Mouse (Mus musculus) lung, postnatal 0 days (tissue): ENCODE measurements around the gene Ssu2. TPM values are rescaled to one million over a fixed set of nuclear protein-coding genes. Genes with fewer than 3 reads are reported as not detected.

Experiments
- ATAC-seq: fragments of 200-750 bp; cut with Nextera tagmentation; 2 replicates; pipeline ENCODE4 v1.8.0; 2017; ENCODE audit warnings: moderate library complexity
- DNase-seq: peaks from one replicate; pipeline ENCODE4 v3.0.0-alpha.2; 2016; ENCODE audit warnings: low spot score
- H3K27ac ChIP-seq: fragments of 300-500 bp; sonication (generic); 2 replicates; pipeline ENCODE4 v1.5.1; 2014; ENCODE audit warnings: antibody characterized with exemption, mild to moderate bottlenecking, low read length, mixed read lengths
- H3K27me3 ChIP-seq: fragments of 300-500 bp; sonication (generic); replicated peaks from 2 replicates; pipeline ENCODE4 v1.6.1; 2014; ENCODE audit warnings: low read length, mixed read lengths; ENCODE audit not compliant: insufficient read depth
- H3K36me3 ChIP-seq: fragments of 300-500 bp; sonication (generic); 2 replicates; pipeline ENCODE4 v1.6.1; 2014; ENCODE audit warnings: low read length, mixed read lengths; ENCODE audit not compliant: insufficient read depth
- H3K4me1 ChIP-seq: fragments of 300-500 bp; sonication (generic); 2 replicates; pipeline ENCODE4 v1.6.1; 2014; ENCODE audit warnings: antibody characterized with exemption, low read depth, low read length, mixed read lengths; ENCODE audit not compliant: insufficient read depth
- H3K4me2 ChIP-seq: fragments of 300-500 bp; sonication (generic); replicated peaks from 2 replicates; pipeline ENCODE4 v1.6.1; 2014; ENCODE audit warnings: low read depth, mild to moderate bottlenecking, low read length, moderate library complexity, mixed read lengths
- H3K4me3 ChIP-seq: fragments of 300-500 bp; sonication (generic); 2 replicates; pipeline ENCODE4 v1.5.1; 2014; ENCODE audit warnings: low read depth, low read length
- H3K9ac ChIP-seq: fragments of 300-500 bp; sonication (generic); replicated peaks from 2 replicates; pipeline ENCODE4 v1.6.1; 2014; ENCODE audit warnings: low read depth, mild to moderate bottlenecking
- H3K9me3 ChIP-seq: fragments of 300-500 bp; sonication (generic); 2 replicates; pipeline ENCODE4 v1.6.1; 2016; ENCODE audit warnings: low read length, mixed read lengths
- CTCF ChIP-seq: IDR thresholded peaks from 2 replicates; pipeline ENCODE4 v1.5.1; 2016; ENCODE audit warnings: antibody characterized with exemption, mild to moderate bottlenecking
- EP300 ChIP-seq: IDR thresholded peaks from 2 replicates; pipeline ENCODE4 v1.6.1; 2016; ENCODE audit warnings: antibody characterized with exemption, mild to moderate bottlenecking, control low read depth
- WGBS: fragments of 180-500 bp; shearing (Covaris S2); extraction: QIAGEN DNeasy Blood & Tissue Kit; methylation state at CpG from one replicate; pipeline ENCODE4 v1.1.7; 2014; 5-methylcytosine and 5-hydroxymethylcytosine counted together
- polyA plus RNA-seq: library from polyadenylated mRNA; unstranded; fragments of >200 nt; fragmentation: Nextera tagmentation; extraction: Ambion mirVana; gene quantifications from 2 replicates; pipeline ENCODE4 v1.2.1, GENCODE M21; 2015

Ssu2 gene
- polyA plus RNA-seq, 1 experiment from 2014 or later: 4.5 TPM

DNA sequence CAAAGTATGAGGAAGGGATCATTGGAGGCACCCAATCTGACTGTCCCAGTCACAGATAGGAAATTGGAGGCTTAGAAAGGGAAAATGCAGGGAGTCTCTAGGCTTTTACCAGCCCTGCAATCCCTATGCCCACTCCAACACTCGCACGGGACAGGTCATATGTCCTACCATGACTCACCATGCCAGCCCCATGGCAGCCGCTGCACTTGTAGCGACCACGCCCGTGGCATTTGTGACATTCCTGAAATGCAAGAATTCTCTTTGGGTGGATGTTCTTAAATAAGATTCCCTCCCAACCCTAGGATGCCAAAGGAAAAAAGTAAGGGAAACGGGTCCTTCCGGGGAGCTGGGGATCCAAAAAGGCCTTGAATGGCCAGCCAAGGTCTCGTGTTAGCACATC is 8.8 kb downstream of the Ssu2 start:
- TF ChIP-seq EP300: peak; percentile 81
- TF ChIP-seq CTCF: no peak
- Histone ChIP-seq H3K4me2 (no peak overlapping the region), H3K27ac (no peak overlapping the region), H3K36me3 (no peaks in the 10 kb centered on the region), H3K9me3 (no peaks in the 10 kb centered on the region), H3K4me3 (no peak overlapping the region), H3K9ac (no peak overlapping the region), H3K27me3 (no peaks in the 10 kb centered on the region), H3K4me1 (no peaks in the 10 kb centered on the region)
- DNase-seq (peak; percentile 47), ATAC-seq (peak; percentile 77)
- WGBS: 72% methylated on average over 9 of the region's 9 CpGs

DNA sequence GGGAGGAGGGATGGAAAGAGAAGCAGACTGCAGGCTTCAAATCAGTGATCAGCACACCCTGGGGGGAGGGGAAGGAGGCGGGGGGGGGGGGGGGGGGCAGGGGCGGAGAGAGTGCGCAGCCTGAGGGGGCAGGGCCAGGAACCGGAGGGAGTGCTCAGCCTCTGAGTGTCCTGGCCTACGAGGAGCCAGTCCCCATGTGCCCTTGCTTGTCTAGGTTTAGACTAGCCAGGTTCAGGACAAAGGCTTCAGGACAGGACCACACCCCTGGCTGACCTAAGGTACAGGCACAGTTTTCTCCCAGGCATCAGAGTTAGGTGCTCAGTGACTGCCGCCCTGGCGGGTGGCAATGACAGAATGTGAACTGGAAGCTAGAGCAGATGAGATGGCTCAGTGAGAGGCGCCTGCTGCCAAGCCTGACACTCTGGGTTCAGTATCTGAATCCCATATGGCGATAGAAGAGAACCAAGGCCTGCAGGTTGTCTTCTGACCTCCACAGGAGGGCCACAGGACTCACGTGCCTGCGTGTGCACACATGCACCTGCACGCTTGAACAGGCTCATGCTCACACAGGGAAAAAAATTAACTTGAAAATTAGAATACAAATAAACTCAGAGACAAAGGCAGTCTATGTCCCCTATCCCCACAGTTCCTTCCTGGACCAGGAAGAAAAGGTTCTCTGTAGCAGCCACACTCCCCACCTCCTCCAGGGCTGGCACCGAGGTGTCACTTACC is 12.0 kb downstream of the Ssu2 start:
- no peak overlapping the region for H3K4me3 ChIP-seq
- H3K36me3 ChIP-seq: no peaks in the 10 kb centered on the region
- no peaks in the 10 kb centered on the region for H3K9me3 ChIP-seq
- H3K4me1 ChIP-seq: no peaks in the 10 kb centered on the region
- H3K4me2 ChIP-seq: no peak overlapping the region
- whole genome bisulfite sequencing: 58% methylated on average over 10 of the region's 13 CpGs
- H3K9ac ChIP-seq: no peak overlapping the region
- no peaks in the 10 kb centered on the region for H3K27me3 ChIP-seq
- no peak for DNase-seq
- H3K27ac ChIP-seq: no peak overlapping the region
- TF ChIP-seq EP300 (no peak), CTCF (no peak)
- ATAC-seq: peak; percentile 21; the same call in 1 of the 2 replicates

DNA sequence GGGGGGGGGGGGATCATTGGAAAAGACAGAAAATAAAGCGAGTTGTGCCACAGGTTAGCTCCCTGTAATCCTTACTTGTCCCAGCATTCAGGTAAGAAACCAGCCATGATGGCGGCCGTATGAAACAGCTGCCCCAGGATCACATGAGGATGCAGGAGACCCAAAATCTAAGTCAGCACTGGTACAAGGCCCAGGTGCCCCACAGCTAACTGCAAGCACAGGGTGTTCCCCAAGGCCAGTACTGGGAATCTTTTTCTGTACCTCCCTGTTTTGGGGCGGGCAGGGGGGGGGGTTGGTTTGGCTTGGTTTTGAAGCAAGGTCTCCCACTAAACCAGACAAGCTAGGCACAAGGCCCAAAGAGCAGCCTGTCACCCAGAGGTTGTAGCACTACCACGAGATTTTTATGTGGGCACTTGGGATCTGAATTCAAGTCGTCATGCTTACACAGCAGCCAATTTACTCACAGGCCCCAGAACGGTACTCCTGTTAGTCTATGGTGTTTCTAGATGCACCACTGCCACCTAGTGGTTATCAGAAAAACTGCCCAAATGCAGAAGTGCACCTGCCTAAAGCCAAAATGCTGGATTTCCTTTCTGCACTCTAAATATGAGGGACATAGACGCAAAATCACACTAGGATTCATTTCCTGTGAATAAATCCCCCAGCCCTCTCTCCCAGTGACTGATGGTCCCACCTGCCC is 13.8 kb downstream of the Ssu2 start:
- Histone ChIP-seq H3K4me2 (no peak overlapping the region), H3K36me3 (no peaks in the 10 kb centered on the region), H3K27me3 (no peaks in the 10 kb centered on the region), H3K9ac (no peak overlapping the region), H3K4me1 (no peaks in the 10 kb centered on the region), H3K4me3 (no peak overlapping the region), H3K9me3 (no peaks in the 10 kb centered on the region), H3K27ac (no peak overlapping the region)
- peak; percentile 35; the same call in 1 of the 2 replicates for ATAC-seq
- TF ChIP-seq CTCF (peak; percentile 89), EP300 (no peak)
- peak; percentile 71 for DNase-seq
- 42% methylated on average over 8 of the region's 8 CpGs for WGBS

DNA sequence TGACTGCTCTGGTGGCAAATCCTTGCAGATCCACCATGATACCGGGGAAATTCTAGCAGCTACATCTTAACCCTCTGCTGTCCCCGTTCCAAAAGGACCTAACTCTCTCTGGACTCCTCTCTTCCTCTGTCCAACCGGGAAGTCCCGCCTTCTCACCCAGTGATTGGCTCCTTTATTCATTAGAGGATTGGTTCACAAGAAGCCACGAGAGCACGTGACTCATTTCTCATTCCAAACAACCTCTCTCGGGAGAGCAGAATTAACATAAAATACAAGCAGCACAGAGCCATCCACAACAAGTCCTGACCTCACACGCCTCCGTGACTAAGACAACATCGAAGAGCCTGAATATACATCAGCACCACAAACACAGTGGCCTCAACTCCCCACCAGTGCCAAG is 22.5 kb downstream of the Ssu2 start:
- no peak for DNase-seq

DNA sequence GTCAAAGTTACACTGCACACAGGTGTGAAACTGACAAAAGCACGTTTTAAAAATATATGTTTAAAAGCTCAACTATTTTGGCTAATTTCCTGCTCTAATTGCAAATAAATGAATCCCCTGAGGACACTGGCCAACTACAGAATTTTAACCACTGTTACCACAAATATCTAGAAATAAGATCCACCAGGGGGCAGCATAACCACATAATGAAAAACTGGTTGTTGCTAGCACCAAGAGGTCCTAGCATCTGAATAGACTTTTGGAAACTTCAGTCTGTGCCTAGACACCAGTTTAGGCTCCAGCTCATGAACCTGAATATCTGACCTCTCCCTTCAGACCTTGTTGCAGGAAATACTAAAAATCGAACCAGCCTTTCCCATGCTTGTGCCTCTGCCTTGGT is 23.2 kb downstream of the Ssu2 start:
- WGBS: 35% methylated on average over 2 of the region's 2 CpGs
- Histone ChIP-seq H3K27ac (no peak overlapping the region), H3K4me2 (no peak overlapping the region), H3K9me3 (no peaks in the 10 kb centered on the region), H3K4me3 (no peak overlapping the region), H3K4me1 (no peaks in the 10 kb centered on the region), H3K27me3 (no peaks in the 10 kb centered on the region), H3K36me3 (no peaks in the 10 kb centered on the region), H3K9ac (no peak overlapping the region)
- DNase-seq: peak; percentile 56
- no peak for ATAC-seq
- TF ChIP-seq CTCF (peak; percentile 67), EP300 (no peak)

More for the DNA sequence above, 22.5 kb downstream of the Ssu2 start:
- H3K4me3 ChIP-seq: no peak overlapping the region
- no peak overlapping the region for H3K4me2 ChIP-seq
- WGBS: 84% methylated on average over 10 of the region's 10 CpGs
- H3K9ac ChIP-seq: no peak overlapping the region
- no peaks in the 10 kb centered on the region for H3K9me3 ChIP-seq
- ATAC-seq: no peak
- no peaks in the 10 kb centered on the region for H3K36me3 ChIP-seq
- TF ChIP-seq EP300 (no peak), CTCF (no peak)
- no peak overlapping the region for H3K27ac ChIP-seq
- H3K27me3 ChIP-seq: no peaks in the 10 kb centered on the region
- H3K4me1 ChIP-seq: no peaks in the 10 kb centered on the region

DNA sequence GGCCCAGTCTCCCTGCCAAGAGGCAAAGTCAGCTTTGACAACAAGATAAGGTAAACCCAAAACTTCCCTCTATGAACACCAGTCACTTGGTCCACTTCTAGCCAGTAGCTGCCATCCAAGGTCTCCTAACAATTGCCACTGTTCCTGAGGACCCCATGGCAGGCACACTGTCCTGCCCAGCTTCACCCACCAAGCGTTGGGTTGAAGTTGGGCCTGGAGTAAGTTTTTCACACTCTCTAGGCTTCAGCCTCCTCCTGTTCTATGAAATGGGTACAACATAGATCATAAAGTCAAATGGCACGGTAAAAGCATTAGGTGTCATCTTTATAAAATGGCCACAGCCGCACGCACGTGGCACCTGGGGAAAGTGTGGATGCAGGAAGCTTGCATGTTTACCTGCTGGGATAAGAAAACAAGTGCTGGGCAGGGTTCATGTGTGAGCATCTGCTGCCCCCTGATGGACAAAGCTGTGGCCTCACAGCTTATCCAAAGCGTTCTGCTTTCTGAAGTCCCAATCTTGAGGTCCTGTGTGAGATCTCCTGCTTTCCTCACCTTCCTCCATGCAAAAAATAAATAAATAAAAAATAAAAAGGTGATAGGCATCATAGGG is 25.4 kb downstream of the Ssu2 start:
- WGBS: 28% methylated on average over 6 of the region's 6 CpGs
- Histone ChIP-seq H3K9me3 (no peaks in the 10 kb centered on the region), H3K4me3 (no peak overlapping the region), H3K4me2 (no peak overlapping the region), H3K9ac (no peak overlapping the region), H3K36me3 (no peaks in the 10 kb centered on the region), H3K27me3 (no peaks in the 10 kb centered on the region), H3K4me1 (no peaks in the 10 kb centered on the region), H3K27ac (no peak overlapping the region)
- TF ChIP-seq CTCF (peak; percentile 92), EP300 (no peak)
- DNase-seq: peak; percentile 70
- peak; percentile 69 for ATAC-seq
